Mouse (Mus musculus) limb, embryonic 11.5 days (tissue): ENCODE measurements around the gene Reep3. TPM values are rescaled to one million over a fixed set of nuclear protein-coding genes. Genes with fewer than 3 reads are reported as not detected.

ENCODE experiments used
- ATAC-seq: fragments of 200-750 bp; cut with Nextera tagmentation; 2 replicates; pipeline ENCODE4 v1.8.0; 2017; ENCODE audit warnings: low read depth; ENCODE audit not compliant: insufficient number of reproducible peaks, low FRiP score, low TSS enrichment
- DNase-seq: peaks from one replicate; pipeline ENCODE4 v3.0.0-alpha.2; 2015; ENCODE audit warnings: low spot score
- H3K27ac ChIP-seq: fragments of 300-500 bp; sonication (generic); replicated peaks from 2 replicates; pipeline ENCODE4 v1.5.1; 2014; ENCODE audit warnings: low read depth, mild to moderate bottlenecking, low read length
- H3K27me3 ChIP-seq: fragments of 300-500 bp; sonication (generic); 2 replicates; pipeline ENCODE4 v1.6.1; 2014; ENCODE audit warnings: mild to moderate bottlenecking, low read length, mixed read lengths; ENCODE audit not compliant: control insufficient read depth, insufficient read depth
- H3K36me3 ChIP-seq: fragments of 300-500 bp; sonication (generic); 2 replicates; pipeline ENCODE4 v1.6.1; 2014; ENCODE audit warnings: mild to moderate bottlenecking, low read length, moderate library complexity, mixed read lengths; ENCODE audit not compliant: control insufficient read depth, insufficient read depth
- H3K4me1 ChIP-seq: fragments of 300-500 bp; sonication (generic); 2 replicates; pipeline ENCODE4 v1.6.1; 2014; ENCODE audit warnings: low read length, mixed read lengths; ENCODE audit not compliant: control insufficient read depth, insufficient read depth
- H3K4me2 ChIP-seq: fragments of 300-500 bp; sonication (generic); 2 replicates; pipeline ENCODE4 v1.6.1; 2014; ENCODE audit warnings: low read depth, mild to moderate bottlenecking, moderate library complexity; ENCODE audit not compliant: severe bottlenecking
- H3K4me3 ChIP-seq: fragments of 300-500 bp; sonication (generic); 2 replicates; pipeline ENCODE4 v1.5.1; 2014; ENCODE audit warnings: low read depth, low read length
- H3K9ac ChIP-seq: fragments of 300-500 bp; sonication (generic); 2 replicates; pipeline ENCODE4 v1.6.1; 2014; ENCODE audit warnings: mild to moderate bottlenecking, low read length
- H3K9me3 ChIP-seq: fragments of 300-500 bp; sonication (generic); 2 replicates; pipeline ENCODE4 v1.6.1; 2016; ENCODE audit warnings: low read length; ENCODE audit not compliant: control insufficient read depth
- WGBS: fragments of 180-500 bp; shearing (Covaris S2); extraction: QIAGEN DNeasy Blood & Tissue Kit; methylation state at CpG from one replicate; pipeline ENCODE4 v1.1.7; 2014; 5-methylcytosine and 5-hydroxymethylcytosine counted together
- polyA plus RNA-seq: library from polyadenylated mRNA; unstranded; fragments of >200 nt; fragmentation: Nextera tagmentation; extraction: Ambion mirVana; gene quantifications from 2 replicates; pipeline ENCODE4 v1.2.1, GENCODE M21; 2014

The Reep3 gene
- polyA plus RNA-seq, 1 experiment from 2014 or later = 21.7 TPM

DNA sequence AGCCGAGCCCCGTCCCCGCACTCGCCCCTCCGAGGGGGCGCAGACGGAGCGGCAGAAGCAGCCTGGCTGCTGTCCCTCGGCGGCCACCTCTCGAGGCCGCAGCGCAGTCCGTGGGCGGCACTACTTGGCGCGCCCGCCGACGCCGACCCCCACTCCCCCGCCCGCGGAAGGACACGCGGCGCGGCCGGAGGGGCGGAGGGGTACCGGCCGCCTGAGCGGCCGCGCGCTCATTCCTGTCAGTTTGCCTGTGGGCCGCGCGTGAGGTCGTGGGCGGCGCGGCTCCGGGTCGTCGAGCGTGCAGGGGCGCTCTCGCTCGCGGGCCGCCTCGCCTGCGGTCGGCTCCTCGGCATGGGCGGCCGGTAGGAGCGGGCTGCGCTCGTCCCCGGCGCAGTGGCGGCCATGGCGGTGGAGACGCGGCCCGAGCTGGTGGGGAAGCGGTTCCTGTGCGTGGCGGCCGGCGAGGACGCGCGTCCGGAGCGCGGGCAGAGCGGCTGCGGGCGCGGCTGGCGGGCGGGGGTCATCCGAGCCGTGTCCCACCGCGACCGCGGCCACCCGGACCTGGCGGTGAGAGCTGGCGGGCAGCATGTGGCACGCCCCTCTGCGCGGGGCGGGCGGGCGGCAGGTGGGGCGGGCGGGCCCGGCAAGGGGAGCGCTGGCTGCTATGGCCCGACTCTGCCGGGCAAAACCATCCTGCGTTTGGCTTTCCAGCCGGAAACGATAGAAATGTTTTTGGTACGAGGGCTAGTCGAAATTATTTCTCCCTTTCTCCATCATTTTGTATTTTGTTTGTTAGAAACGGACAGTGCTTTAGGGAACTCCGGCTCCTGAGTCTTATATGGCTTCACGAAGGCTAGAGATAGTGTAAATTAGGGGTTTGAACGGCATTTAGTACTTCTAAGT lies 30.4 kb upstream of the Reep3 start:
- peak overlapping the region; percentile 39; the same call in 1 of the 2 replicates for H3K27ac ChIP-seq
- peak overlapping the region; percentile 96 for H3K4me2 ChIP-seq
- H3K4me3 ChIP-seq = peak overlapping the region; percentile 76
- DNase-seq (peak; percentile 63), ATAC-seq (peak; percentile 68)
- H3K27me3 ChIP-seq = no peaks in the 10 kb centered on the region
- H3K9ac ChIP-seq = peak overlapping the region; percentile 74
- 0 out of 2 replicates have a peak, but pooled peaks cover 5% of the 10 kb centered on the region for H3K4me1 ChIP-seq
- no peaks in the 10 kb centered on the region for H3K9me3 ChIP-seq
- WGBS = 2% methylated on average over 110 of the region's 115 CpGs
- no peaks in the 10 kb centered on the region for H3K36me3 ChIP-seq

DNA sequence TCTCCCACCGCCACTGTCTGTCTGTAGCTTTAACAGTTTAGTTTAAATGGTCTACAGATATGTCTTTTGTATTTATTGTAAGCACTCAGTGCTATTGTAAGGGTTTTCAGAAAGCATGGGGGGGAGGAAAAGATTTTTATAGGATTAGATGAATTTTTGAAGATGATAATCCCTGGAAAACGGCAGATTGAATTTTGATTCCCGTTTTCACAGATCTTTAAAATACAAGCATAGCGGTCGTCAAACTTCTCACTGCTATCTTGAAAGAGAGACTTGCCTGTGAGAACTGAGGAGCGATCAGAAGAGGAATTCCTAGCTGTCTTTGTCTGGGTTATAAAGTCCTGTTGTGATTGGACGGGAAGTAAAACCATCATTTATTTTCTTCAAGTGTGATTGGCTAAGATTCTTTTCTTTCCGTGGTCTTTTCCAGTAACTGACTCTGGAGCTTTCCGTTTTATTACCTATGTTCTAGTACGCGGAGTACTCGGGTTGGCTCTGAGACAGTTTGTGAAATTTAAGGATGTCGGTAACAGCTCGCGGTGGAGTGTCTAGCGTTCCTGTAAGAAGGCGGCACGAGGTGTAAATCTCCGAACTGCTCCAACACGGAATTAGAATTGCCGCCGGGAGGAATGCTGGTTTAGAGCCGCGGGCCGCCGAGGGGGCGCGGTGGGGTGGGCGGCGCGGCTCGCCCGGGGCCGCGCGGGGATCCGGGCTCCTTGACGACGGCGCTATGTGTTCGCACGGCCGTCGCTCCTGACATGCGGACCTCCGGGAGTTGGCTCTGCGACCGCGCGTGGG lies 29.5 kb upstream of the Reep3 start:
- H3K27me3 ChIP-seq = no peaks in the 10 kb centered on the region
- peak overlapping the region; percentile 39; the same call in 1 of the 2 replicates for H3K27ac ChIP-seq
- WGBS = 2% methylated on average over 40 of the region's 50 CpGs
- 0 out of 2 replicates have a peak, but pooled peaks cover 5% of the 10 kb centered on the region for H3K4me1 ChIP-seq
- H3K9me3 ChIP-seq = no peaks in the 10 kb centered on the region
- peak overlapping the region; percentile 74 for H3K9ac ChIP-seq
- peak; percentile 74 for ATAC-seq
- H3K4me3 ChIP-seq = peak overlapping the region; percentile 76
- peak; percentile 71 for DNase-seq
- no peaks in the 10 kb centered on the region for H3K36me3 ChIP-seq
- peak overlapping the region; percentile 96 for H3K4me2 ChIP-seq

DNA sequence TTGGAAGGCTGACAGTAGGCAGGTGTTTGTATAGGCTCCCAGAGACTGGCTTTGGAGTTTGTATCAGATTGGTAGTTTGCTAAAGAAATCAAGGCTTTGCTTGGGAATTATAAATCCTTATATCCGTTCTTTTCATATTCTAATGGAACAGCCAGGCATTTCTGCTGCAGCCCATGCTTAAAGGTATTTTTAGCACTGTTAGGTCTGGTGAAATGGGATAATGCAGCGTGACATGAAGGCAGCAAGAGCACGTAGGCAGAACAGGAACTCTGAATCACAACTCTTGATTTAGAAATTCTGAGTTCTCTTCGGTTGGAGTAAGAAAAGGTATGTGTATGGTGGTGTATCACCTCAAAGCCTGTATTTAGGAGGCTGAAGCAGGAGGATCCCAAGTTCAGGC lies 27.4 kb upstream of the Reep3 start:
- Histone ChIP-seq H3K9ac (no peak overlapping the region), H3K36me3 (no peaks in the 10 kb centered on the region), H3K4me3 (no peak overlapping the region), H3K4me2 (no peak overlapping the region), H3K27me3 (no peaks in the 10 kb centered on the region), H3K27ac (no peak overlapping the region), H3K9me3 (no peaks in the 10 kb centered on the region), H3K4me1 (0 out of 2 replicates have a peak, but pooled peaks cover 5% of the 10 kb centered on the region)
- ATAC-seq = no peak
- peak; percentile 10 for DNase-seq
- WGBS = 88% methylated on average over 4 of the region's 4 CpGs

DNA sequence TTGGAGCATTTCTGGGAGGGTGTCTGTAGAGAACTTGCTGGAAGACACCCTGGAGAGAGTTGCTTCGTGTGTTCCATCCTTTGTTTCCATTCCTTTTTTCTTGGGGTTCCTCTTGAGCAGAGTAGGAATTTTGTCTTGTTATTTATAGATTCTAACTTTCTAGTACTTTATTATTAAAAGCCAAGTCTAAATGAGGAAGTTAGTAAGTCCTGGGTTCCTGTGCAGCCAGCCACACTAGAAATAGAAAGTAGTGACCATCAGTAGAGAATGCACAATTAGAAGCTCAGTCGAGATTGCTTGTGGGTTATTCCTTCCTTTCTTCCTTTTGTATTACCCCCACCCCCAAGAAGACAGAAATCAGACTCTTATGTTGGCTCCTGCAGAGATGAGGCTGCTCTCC lies 27.0 kb upstream of the Reep3 start:
- DNase-seq = peak; percentile 8
- H3K9me3 ChIP-seq = no peaks in the 10 kb centered on the region
- 0 out of 2 replicates have a peak, but pooled peaks cover 5% of the 10 kb centered on the region for H3K4me1 ChIP-seq
- ATAC-seq = no peak
- no peak overlapping the region for H3K9ac ChIP-seq
- H3K27ac ChIP-seq = no peak overlapping the region
- no peaks in the 10 kb centered on the region for H3K27me3 ChIP-seq
- 58% methylated on average over 2 of the region's 2 CpGs for WGBS
- H3K4me2 ChIP-seq = no peak overlapping the region
- H3K4me3 ChIP-seq = no peak overlapping the region
- no peaks in the 10 kb centered on the region for H3K36me3 ChIP-seq

DNA sequence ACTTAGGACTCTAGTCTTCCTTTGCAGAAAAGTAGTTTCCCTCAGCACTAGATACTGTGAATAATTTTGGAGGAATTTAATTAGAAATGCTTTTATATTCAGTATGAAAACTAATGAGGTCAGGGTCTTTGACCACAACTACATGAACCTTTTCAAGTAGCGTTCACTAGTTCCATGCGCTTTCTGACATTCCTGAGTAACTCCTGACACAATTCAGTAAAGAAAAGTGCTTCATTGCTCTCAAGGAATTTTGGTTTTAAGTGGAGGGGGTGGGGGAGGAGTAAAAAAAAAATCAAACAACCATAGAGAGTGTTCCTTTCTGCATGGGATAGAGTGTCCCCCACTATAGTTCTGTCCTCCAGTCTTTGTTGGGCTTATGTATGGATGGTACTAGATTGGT lies 23.9 kb upstream of the Reep3 start:
- Histone ChIP-seq H3K4me1 (peaks cover 10% of the 10 kb centered on the region), H3K27me3 (no peaks in the 10 kb centered on the region), H3K27ac (no peak overlapping the region), H3K9ac (no peak overlapping the region), H3K36me3 (no peaks in the 10 kb centered on the region), H3K4me2 (no peak overlapping the region), H3K4me3 (no peak overlapping the region), H3K9me3 (no peaks in the 10 kb centered on the region)
- WGBS = 91% methylated on average over 2 of the region's 2 CpGs
- DNase-seq (no peak), ATAC-seq (no peak)

DNA sequence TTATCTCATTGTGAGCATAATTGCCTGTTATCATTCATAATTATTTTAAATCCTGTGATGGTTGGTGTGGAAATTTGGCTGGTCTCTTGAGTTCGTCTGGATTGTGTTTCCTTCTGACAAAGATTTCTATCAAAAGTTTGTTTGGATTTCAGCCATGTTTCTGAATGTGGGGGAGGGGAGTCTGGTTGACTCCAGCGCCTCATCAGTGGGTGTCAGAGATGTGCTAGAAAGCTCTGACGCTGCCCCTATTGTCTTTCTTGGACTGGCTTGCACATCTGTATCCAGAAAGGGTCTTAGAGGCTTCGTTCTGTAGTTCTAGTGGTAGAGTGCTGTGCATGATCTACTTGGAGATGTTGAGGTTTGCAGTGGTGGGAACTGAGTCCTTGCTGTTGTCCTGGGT lies 23.4 kb upstream of the Reep3 start:
- no peak for ATAC-seq
- Histone ChIP-seq H3K9ac (no peak overlapping the region), H3K4me1 (peaks cover 14% of the 10 kb centered on the region), H3K36me3 (no peaks in the 10 kb centered on the region), H3K9me3 (no peaks in the 10 kb centered on the region), H3K4me2 (no peak overlapping the region), H3K4me3 (no peak overlapping the region), H3K27me3 (no peaks in the 10 kb centered on the region), H3K27ac (no peak overlapping the region)
- DNase-seq = peak; percentile 16
- WGBS = 83% methylated on average over 4 of the region's 4 CpGs

DNA sequence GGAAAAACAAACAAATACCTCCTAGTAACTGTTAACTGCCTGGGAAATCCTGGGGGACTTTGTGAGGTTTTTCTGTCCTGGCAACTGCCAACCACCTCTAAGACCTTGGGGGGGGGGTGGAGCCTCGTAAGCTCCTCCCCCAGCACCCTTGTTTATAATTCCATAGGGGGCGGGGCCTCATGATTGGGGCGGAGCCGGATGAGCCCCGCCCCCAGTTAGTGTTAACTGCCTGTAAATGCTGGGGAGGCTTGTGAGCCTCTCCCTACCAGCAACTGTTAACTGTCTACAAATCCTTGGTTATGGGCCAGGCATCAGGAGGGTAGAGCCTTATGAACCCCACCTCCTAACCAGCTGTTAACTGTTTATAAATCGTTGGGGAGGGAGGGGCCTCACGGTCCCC lies 22.5 kb upstream of the Reep3 start:
- ATAC-seq (no peak), DNase-seq (peak; percentile 20)
- H3K27me3 ChIP-seq = no peaks in the 10 kb centered on the region
- H3K4me2 ChIP-seq = no peak overlapping the region
- H3K9ac ChIP-seq = no peak overlapping the region
- no peak overlapping the region for H3K27ac ChIP-seq
- H3K36me3 ChIP-seq = no peaks in the 10 kb centered on the region
- peaks cover 18% of the 10 kb centered on the region for H3K4me1 ChIP-seq
- no peak overlapping the region for H3K4me3 ChIP-seq
- 55% methylated on average over 7 of the region's 7 CpGs for WGBS
- no peaks in the 10 kb centered on the region for H3K9me3 ChIP-seq

DNA sequence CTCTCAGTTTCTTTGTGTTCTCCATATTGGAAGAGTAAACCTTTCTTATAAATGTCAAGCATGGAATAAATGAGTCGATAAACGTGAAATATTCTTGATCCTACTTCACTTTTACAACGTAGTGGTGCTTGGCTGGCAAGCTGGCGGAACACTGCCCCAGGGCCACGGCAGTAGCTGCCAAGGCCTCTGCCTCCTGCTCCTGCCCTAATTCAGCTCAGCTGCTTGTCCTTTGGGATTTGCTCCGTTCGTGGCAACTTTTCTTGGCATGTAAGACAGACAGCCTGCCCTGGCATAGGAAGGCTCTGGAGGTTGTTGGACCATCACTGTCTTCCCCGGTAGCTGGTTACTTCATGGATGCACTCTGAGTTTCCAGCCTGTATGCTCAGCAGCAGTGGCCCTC lies 19.5 kb upstream of the Reep3 start:
- H3K4me2 ChIP-seq = no peak overlapping the region
- no peaks in the 10 kb centered on the region for H3K9me3 ChIP-seq
- H3K4me1 ChIP-seq = peaks cover 19% of the 10 kb centered on the region
- 60% methylated on average over 8 of the region's 8 CpGs for WGBS
- ATAC-seq (no peak), DNase-seq (no peak)
- no peak overlapping the region for H3K9ac ChIP-seq
- no peak overlapping the region for H3K4me3 ChIP-seq
- H3K27me3 ChIP-seq = no peaks in the 10 kb centered on the region
- H3K27ac ChIP-seq = no peak overlapping the region
- H3K36me3 ChIP-seq = no peaks in the 10 kb centered on the region
